Mouse (Mus musculus) ovary, postnatal 14 days (tissue): ENCODE measurements around the gene Tmem135.
"Not testable (repeated sequence)": the region's sequence is repeated elsewhere in the genome, so short reads cannot be mapped to it uniquely, and the experiment has no call there.

Experiments
- DNase-seq: peaks from one replicate; pipeline ENCODE4 v3.0.0; 2022; ENCODE audit warnings: low spot score

Gene Tmem135

GRCm38 (mm10) chr7:89322741-89323140, 81.3 kb downstream of the Tmem135 start:
- DNase-seq = not testable (repeated sequence)

GRCm38 (mm10) chr7:89319351-89319750, 84.7 kb downstream of the Tmem135 start:
- no peak for DNase-seq

GRCm38 (mm10) chr7:89317088-89317487, 86.9 kb downstream of the Tmem135 start:
- DNase-seq = not testable (repeated sequence)

- no peak for DNase-seq
Measured at GRCm38 (mm10) chr7:89316112-89316511, 87.9 kb downstream of the Tmem135 start.

GRCm38 (mm10) chr7:89311555-89311954, 92.5 kb downstream of the Tmem135 start:
- no peak for DNase-seq

GRCm38 (mm10) chr7:89308926-89309325, 95.1 kb downstream of the Tmem135 start:
- no peak for DNase-seq

- DNase-seq = no peak
Measured at GRCm38 (mm10) chr7:89308238-89308637, 95.8 kb downstream of the Tmem135 start.

- DNase-seq = no peak
Measured at GRCm38 (mm10) chr7:89306831-89307230, 97.2 kb downstream of the Tmem135 start.

- DNase-seq = no peak
Measured at GRCm38 (mm10) chr7:89304958-89305357, 99.1 kb downstream of the Tmem135 start.

- DNase-seq = no peak
Measured at GRCm38 (mm10) chr7:89303765-89304164, 100.3 kb downstream of the Tmem135 start.

GRCm38 (mm10) chr7:89298911-89299458, 105.0 kb downstream of the Tmem135 start:
- DNase-seq = no peak

- no peak for DNase-seq
Measured at GRCm38 (mm10) chr7:89296941-89297340, 107.1 kb downstream of the Tmem135 start.

- DNase-seq = no peak
Measured at GRCm38 (mm10) chr7:89282664-89283063, 121.4 kb downstream of the Tmem135 start.

GRCm38 (mm10) chr7:89270438-89270837, 133.6 kb downstream of the Tmem135 start:
- not testable (repeated sequence) for DNase-seq

- no peak for DNase-seq
Measured at GRCm38 (mm10) chr7:89269826-89270225, 134.2 kb downstream of the Tmem135 start.

GRCm38 (mm10) chr7:89267542-89267941, 136.5 kb downstream of the Tmem135 start:
- DNase-seq = no peak

- no peak for DNase-seq
Measured at GRCm38 (mm10) chr7:89266017-89266760, 137.8 kb downstream of the Tmem135 start.

GRCm38 (mm10) chr7:89260966-89261365, 143.1 kb downstream of the Tmem135 start:
- DNase-seq = no peak

- no peak for DNase-seq
Measured at GRCm38 (mm10) chr7:89258832-89259231, 145.2 kb downstream of the Tmem135 start.

- DNase-seq = no peak
Measured at GRCm38 (mm10) chr7:89257871-89258502, 146.0 kb downstream of the Tmem135 start.

GRCm38 (mm10) chr7:89253772-89254171, 150.2 kb downstream of the Tmem135 start:
- DNase-seq = no peak

- DNase-seq = no peak
Measured at GRCm38 (mm10) chr7:89253317-89253716, 150.7 kb downstream of the Tmem135 start.

- no peak for DNase-seq
Measured at GRCm38 (mm10) chr7:89251880-89252453, 152.1 kb downstream of the Tmem135 start.
